Mouse (Mus musculus) layer of hippocampus, postnatal 10 days (tissue): ENCODE data around the gene Ucp2. TPM values are rescaled to one million over a fixed set of nuclear protein-coding genes. Genes with fewer than 3 reads are reported as not detected.
A peak's percentile ranks its signal among the peaks of the same experiment; 100 is the strongest.

ENCODE experiments used
- DNase-seq, 2 experiments: peaks; one replicate each; pipeline ENCODE4 v3.0.0; 2021; ENCODE audit warnings: low spot score in 2 of 2
- total RNA-seq, 2 experiments: library from RNA; stranded (reverse); gene quantifications; 2 replicates each; pipeline ENCODE4 v1.2.3; 2021

The Ucp2 gene
- total RNA-seq, 2 experiments from 2014 or later, result 58.2 to 66.6 TPM

DNA sequence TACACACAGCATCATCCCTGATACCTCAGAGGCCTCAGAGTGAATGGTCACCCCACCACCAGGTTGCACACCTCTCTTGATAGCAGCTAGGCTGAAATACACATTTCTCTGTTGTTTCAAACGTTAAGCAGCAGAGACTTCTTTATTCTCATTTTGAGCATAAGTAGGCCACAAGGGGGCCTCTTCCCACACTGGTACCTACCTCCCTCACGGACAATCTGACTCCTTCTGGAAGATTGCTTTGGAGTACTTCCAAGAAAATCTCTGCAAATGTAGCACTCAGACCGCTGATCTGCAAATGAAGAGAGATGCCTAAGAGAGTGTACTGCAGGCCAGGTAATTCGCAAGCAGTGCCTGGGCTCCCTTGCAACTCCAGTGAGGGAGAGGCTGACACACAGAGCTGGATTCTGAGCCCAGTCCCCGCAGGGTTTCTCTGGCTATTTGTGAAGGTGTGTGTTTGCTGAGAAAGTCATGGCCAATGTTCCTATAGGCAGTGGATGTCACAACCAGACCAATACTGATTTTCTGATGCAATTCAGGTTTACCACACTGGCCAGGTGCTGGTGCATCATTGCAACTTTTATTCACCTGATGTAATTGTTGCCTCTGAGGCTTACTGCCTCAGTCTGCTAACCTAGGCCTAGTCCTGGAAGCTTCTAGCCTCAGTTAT lies 57.3 kb downstream of the Ucp2 start:
- DNase-seq, result peak; percentile 20 to 42

Other genes starting within 250 kb of the Ucp2 start
- 10 to 100 TPM in 1 of 2 experiments, 1 to 10 TPM in 1; 9.2 to 11.4 TPM for gene P4ha3, start 207.8 kb upstream of the Ucp2 start, total RNA-seq
- 10 to 100 TPM; 15.2 to 18.5 TPM for gene C2cd3, start 121.1 kb upstream of the Ucp2 start, total RNA-seq
- gene Ppme1, start 121.0 kb upstream of the Ucp2 start, total RNA-seq, result 100 to 1,000 TPM; 120 to 123 TPM
- gene Ucp3, start 20.3 kb upstream of the Ucp2 start, total RNA-seq, result 1 to 10 TPM in 1 of 2 experiments, under 1 TPM in 1; 0.65 to 1.3 TPM
- under 1 TPM; 0.50 to 0.87 TPM for gene Dnajb13, start 21.6 kb downstream of the Ucp2 start, total RNA-seq
- 1 to 10 TPM; 5.9 to 6.9 TPM for gene Coa4, start 43.7 kb downstream of the Ucp2 start, total RNA-seq
- gene Rab6a, start 114.1 kb downstream of the Ucp2 start, total RNA-seq, result 100 to 1,000 TPM; 297 to 364 TPM
- 10 to 100 TPM; 54.8 to 55.3 TPM for gene Mrpl48, start 115.0 kb downstream of the Ucp2 start, total RNA-seq
- 10 to 100 TPM; 28.9 to 36.8 TPM for gene Plekhb1, start 169.1 kb downstream of the Ucp2 start, total RNA-seq
- gene Fam168a, start 213.3 kb downstream of the Ucp2 start, total RNA-seq, result 100 to 1,000 TPM; 228 to 260 TPM